Mouse (Mus musculus) lung, embryonic 16.5 days (tissue): ENCODE data around the gene Aldh1l1. TPM values are rescaled to one million over a fixed set of nuclear protein-coding genes. Genes with fewer than 3 reads are reported as not detected.

Source experiments
- ATAC-seq: fragments of 200-750 bp; cut with Nextera tagmentation; 2 replicates; pipeline ENCODE4 v1.8.0; 2017; ENCODE audit warnings: low read depth, mild to moderate bottlenecking, moderate library complexity
- H3K27ac ChIP-seq: fragments of 300-500 bp; sonication (generic); 2 replicates; pipeline ENCODE4 v1.5.1; 2014; ENCODE audit warnings: mild to moderate bottlenecking, control low read depth, low read length
- H3K27me3 ChIP-seq: fragments of 300-500 bp; sonication (generic); 2 replicates; pipeline ENCODE4 v1.6.1; 2014; ENCODE audit warnings: low read depth, low read length, mixed read lengths; ENCODE audit not compliant: control insufficient read depth, insufficient read depth
- H3K36me3 ChIP-seq: fragments of 300-500 bp; sonication (generic); 2 replicates; pipeline ENCODE4 v1.6.1; 2014; ENCODE audit warnings: low read length; ENCODE audit not compliant: control insufficient read depth, insufficient read depth
- H3K4me1 ChIP-seq: fragments of 300-500 bp; sonication (generic); replicated peaks from 2 replicates; pipeline ENCODE4 v1.6.1; 2014; ENCODE audit warnings: low read length, mixed read lengths; ENCODE audit not compliant: control insufficient read depth, insufficient read depth
- H3K4me2 ChIP-seq: fragments of 300-500 bp; sonication (generic); 2 replicates; pipeline ENCODE4 v1.6.1; 2014; ENCODE audit warnings: low read depth, low read length, control low read depth
- H3K4me3 ChIP-seq: fragments of 300-500 bp; sonication (generic); 2 replicates; pipeline ENCODE4 v1.5.1; 2014; ENCODE audit warnings: mild to moderate bottlenecking, low read length, control low read depth
- H3K9ac ChIP-seq: fragments of 300-500 bp; sonication (generic); 2 replicates; pipeline ENCODE4 v1.6.1; 2014; ENCODE audit warnings: low read length, control low read depth
- H3K9me3 ChIP-seq: fragments of 300-500 bp; sonication (generic); 2 replicates; pipeline ENCODE4 v1.6.1; 2016; ENCODE audit warnings: low read length; ENCODE audit not compliant: control insufficient read depth
- WGBS: fragments of 180-500 bp; shearing (Covaris S2); extraction: QIAGEN DNeasy Blood & Tissue Kit; methylation state at CpG from one replicate; pipeline ENCODE4 v1.1.7; 2014; 5-methylcytosine and 5-hydroxymethylcytosine counted together
- polyA plus RNA-seq: library from polyadenylated mRNA; unstranded; fragments of >200 nt; fragmentation: Nextera tagmentation; extraction: Ambion mirVana; gene quantifications from 2 replicates; pipeline ENCODE4 v1.2.1, GENCODE M21; 2015

Gene Aldh1l1
- polyA plus RNA-seq, 1 experiment from 2014 or later = 2.4 TPM

- 33% methylated on average over 3 of the region's 3 CpGs for WGBS
- Histone ChIP-seq H3K36me3 (no peaks in the 10 kb centered on the region), H3K9me3 (no peaks in the 10 kb centered on the region), H3K27ac (no peak overlapping the region), H3K9ac (no peak overlapping the region), H3K4me3 (no peak overlapping the region), H3K4me1 (no peaks in the 10 kb centered on the region), H3K27me3 (no peaks in the 10 kb centered on the region), H3K4me2 (no peak overlapping the region)
- peak; percentile 60; the same call in 1 of the 2 replicates for ATAC-seq
Measured at GRCm38 (mm10) chr6:90575261-90575715, 89.1 kb downstream of the Aldh1l1 start.

DNA sequence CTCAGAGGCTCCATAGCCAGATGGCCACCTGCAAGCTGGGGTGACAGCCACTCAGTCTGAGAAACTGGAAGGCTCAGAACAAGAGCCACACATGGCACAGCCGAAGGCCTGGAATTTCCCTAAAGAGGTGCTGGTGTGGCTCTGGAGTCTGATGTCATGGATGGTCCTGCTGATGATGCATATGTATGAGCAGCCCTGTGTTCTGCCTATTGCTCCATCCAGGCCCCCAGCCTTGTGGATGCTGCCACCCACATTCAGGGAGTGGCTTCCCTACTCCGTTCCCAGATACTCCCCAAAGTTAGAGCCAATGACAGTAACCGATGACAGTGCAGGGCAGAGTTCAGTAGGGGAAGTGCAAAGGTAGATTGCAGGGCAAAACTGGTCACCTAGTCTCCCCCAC is 91.9 kb downstream of the Aldh1l1 start:
- no peak overlapping the region for H3K9ac ChIP-seq
- WGBS = 52% methylated on average over 3 of the region's 3 CpGs
- H3K9me3 ChIP-seq = no peaks in the 10 kb centered on the region
- no peak for ATAC-seq
- H3K27ac ChIP-seq = no peak overlapping the region
- no peaks in the 10 kb centered on the region for H3K36me3 ChIP-seq
- H3K27me3 ChIP-seq = no peaks in the 10 kb centered on the region; the same call in 1 of the 2 replicates
- no peak overlapping the region for H3K4me2 ChIP-seq
- no peak overlapping the region for H3K4me3 ChIP-seq
- H3K4me1 ChIP-seq = no peaks in the 10 kb centered on the region

- Histone ChIP-seq H3K4me2 (no peak overlapping the region), H3K9me3 (no peaks in the 10 kb centered on the region), H3K9ac (no peak overlapping the region), H3K36me3 (no peaks in the 10 kb centered on the region), H3K27me3 (no peaks in the 10 kb centered on the region; the same call in 1 of the 2 replicates), H3K4me1 (no peaks in the 10 kb centered on the region), H3K27ac (no peak overlapping the region), H3K4me3 (no peak overlapping the region)
- 60% methylated on average over 2 of the region's 2 CpGs for WGBS
- no peak for ATAC-seq
Measured at GRCm38 (mm10) chr6:90582331-90582730, 96.1 kb downstream of the Aldh1l1 start.

GRCm38 (mm10) chr6:90588113-90588512 is 101.9 kb downstream of the Aldh1l1 start:
- H3K4me1 ChIP-seq = no peaks in the 10 kb centered on the region
- no peaks in the 10 kb centered on the region for H3K27me3 ChIP-seq
- no peaks in the 10 kb centered on the region for H3K36me3 ChIP-seq
- no peak overlapping the region for H3K4me2 ChIP-seq
- H3K9me3 ChIP-seq = no peaks in the 10 kb centered on the region
- H3K9ac ChIP-seq = no peak overlapping the region
- WGBS = 40% methylated on average over 5 of the region's 5 CpGs
- ATAC-seq = no peak
- H3K4me3 ChIP-seq = no peak overlapping the region
- no peak overlapping the region for H3K27ac ChIP-seq

- H3K27ac ChIP-seq = no peak overlapping the region
- H3K9me3 ChIP-seq = peaks cover 3% of the 10 kb centered on the region; the same call in 1 of the 2 replicates
- H3K4me2 ChIP-seq = no peak overlapping the region
- no peak overlapping the region for H3K9ac ChIP-seq
- H3K4me1 ChIP-seq = no peaks in the 10 kb centered on the region
- H3K27me3 ChIP-seq = no peaks in the 10 kb centered on the region
- H3K4me3 ChIP-seq = no peak overlapping the region
- no peak for ATAC-seq
- H3K36me3 ChIP-seq = no peaks in the 10 kb centered on the region
- WGBS = 74% methylated on average over 1 of the region's 1 CpGs
Measured at GRCm38 (mm10) chr6:90590707-90591106, 104.5 kb downstream of the Aldh1l1 start.

DNA sequence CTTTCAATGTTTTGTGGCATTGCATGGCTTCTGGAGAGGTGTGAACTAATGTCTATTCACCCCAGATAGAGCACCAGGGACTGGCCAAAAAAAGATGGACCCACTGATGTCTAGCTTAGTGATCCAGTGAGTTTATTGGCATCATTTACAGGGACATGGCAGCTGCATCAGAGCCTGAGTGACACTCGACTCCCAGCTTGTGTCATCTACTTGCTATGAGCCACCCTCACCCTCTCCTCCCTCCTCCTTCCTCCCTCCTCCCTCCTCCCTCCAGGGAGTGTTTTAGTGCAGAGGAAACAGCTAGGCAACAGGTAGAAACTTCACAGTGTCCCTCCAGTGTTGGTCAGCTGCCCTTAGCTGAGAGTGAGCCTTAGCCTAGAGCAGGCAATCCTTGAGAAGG is 108.7 kb downstream of the Aldh1l1 start:
- no peaks in the 10 kb centered on the region for H3K27me3 ChIP-seq
- no peak for ATAC-seq
- H3K27ac ChIP-seq = no peak overlapping the region
- no peak overlapping the region for H3K4me2 ChIP-seq
- no peak overlapping the region for H3K4me3 ChIP-seq
- H3K9me3 ChIP-seq = peaks cover 3% of the 10 kb centered on the region; the same call in 1 of the 2 replicates
- no peaks in the 10 kb centered on the region for H3K36me3 ChIP-seq
- H3K4me1 ChIP-seq = no peaks in the 10 kb centered on the region
- no peak overlapping the region for H3K9ac ChIP-seq
- 62% methylated on average over 1 of the region's 1 CpGs for WGBS

DNA sequence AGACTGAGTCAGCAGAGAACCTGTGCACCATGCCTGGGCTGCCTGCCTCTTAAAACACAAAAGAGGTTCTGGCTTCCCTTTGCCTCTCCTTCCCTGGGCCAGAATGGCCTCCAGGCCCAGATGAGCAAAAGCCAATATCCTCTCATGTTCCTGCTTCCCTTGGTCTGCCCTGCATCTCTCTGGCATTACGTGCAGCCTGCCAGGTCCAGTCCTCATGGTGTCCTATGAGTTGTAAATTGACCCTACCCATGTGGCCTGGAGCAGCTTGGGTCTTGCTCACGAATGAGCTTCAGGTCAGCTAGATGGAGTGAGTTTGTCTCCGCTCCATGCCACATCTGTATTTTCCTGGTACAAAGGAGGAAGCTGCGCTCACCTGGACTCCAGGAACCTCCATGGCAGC is 110.8 kb downstream of the Aldh1l1 start:
- no peaks in the 10 kb centered on the region for H3K4me1 ChIP-seq
- H3K36me3 ChIP-seq = no peaks in the 10 kb centered on the region
- no peak for ATAC-seq
- 86% methylated on average over 4 of the region's 4 CpGs for WGBS
- no peaks in the 10 kb centered on the region for H3K27me3 ChIP-seq
- no peak overlapping the region for H3K4me2 ChIP-seq
- no peak overlapping the region for H3K27ac ChIP-seq
- no peak overlapping the region for H3K9ac ChIP-seq
- H3K9me3 ChIP-seq = peaks cover 3% of the 10 kb centered on the region; the same call in 1 of the 2 replicates
- H3K4me3 ChIP-seq = no peak overlapping the region

DNA sequence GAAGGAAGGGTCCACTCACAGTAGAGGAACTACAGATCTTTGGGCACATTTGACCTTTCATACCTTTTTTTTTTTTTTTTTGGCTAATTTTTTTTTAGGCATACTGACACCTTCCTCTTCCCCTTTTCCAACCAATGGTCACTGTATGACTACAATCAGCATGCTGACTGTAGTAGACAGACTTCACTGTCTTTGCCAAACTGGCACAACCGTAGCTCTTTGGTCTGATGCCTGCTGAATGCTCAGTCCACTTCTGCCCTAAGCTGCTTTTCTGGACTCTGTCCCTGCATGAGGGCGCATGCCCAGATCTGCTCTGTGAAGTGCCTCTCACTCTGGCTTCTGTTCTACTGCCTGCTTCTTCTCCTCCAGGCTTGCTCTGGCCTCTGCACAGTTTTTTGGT is 111.4 kb downstream of the Aldh1l1 start:
- no peak overlapping the region for H3K4me2 ChIP-seq
- no peak overlapping the region for H3K27ac ChIP-seq
- H3K4me1 ChIP-seq = no peaks in the 10 kb centered on the region
- H3K9ac ChIP-seq = no peak overlapping the region
- no peak for ATAC-seq
- whole genome bisulfite sequencing = 70% methylated on average over 2 of the region's 2 CpGs
- H3K27me3 ChIP-seq = no peaks in the 10 kb centered on the region
- no peak overlapping the region for H3K4me3 ChIP-seq
- H3K9me3 ChIP-seq = peaks cover 3% of the 10 kb centered on the region; the same call in 1 of the 2 replicates
- no peaks in the 10 kb centered on the region for H3K36me3 ChIP-seq

DNA sequence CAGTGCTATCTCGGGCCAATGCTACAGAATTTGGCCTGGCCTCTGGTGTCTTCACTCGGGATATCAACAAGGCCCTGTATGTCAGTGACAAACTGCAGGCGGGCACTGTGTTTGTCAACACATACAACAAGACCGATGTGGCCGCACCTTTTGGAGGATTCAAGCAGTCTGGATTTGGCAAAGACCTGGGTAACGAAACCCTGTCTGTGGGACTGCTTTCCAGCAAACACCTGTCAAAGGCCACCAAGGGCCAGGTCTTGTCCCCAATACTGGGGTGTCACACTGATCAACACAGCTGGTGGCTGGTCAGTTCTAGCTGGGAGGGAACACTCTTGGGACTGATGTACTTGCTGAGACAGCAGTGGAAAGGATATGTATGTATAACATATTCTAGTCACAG is 112.0 kb downstream of the Aldh1l1 start:
- no peak overlapping the region for H3K4me2 ChIP-seq
- no peak for ATAC-seq
- H3K4me1 ChIP-seq = no peaks in the 10 kb centered on the region
- H3K9me3 ChIP-seq = peaks cover 3% of the 10 kb centered on the region; the same call in 1 of the 2 replicates
- 78% methylated on average over 6 of the region's 6 CpGs for WGBS
- no peak overlapping the region for H3K4me3 ChIP-seq
- H3K9ac ChIP-seq = no peak overlapping the region
- no peaks in the 10 kb centered on the region for H3K36me3 ChIP-seq
- no peak overlapping the region for H3K27ac ChIP-seq
- H3K27me3 ChIP-seq = no peaks in the 10 kb centered on the region

- Histone ChIP-seq H3K4me3 (no peak overlapping the region), H3K4me2 (no peak overlapping the region), H3K36me3 (no peaks in the 10 kb centered on the region), H3K9me3 (peaks cover 3% of the 10 kb centered on the region; the same call in 1 of the 2 replicates), H3K27me3 (no peaks in the 10 kb centered on the region), H3K9ac (no peak overlapping the region), H3K27ac (no peak overlapping the region), H3K4me1 (no peaks in the 10 kb centered on the region; the same call in 1 of the 2 replicates)
- 60% methylated on average over 4 of the region's 4 CpGs for WGBS
- no peak for ATAC-seq
Measured at GRCm38 (mm10) chr6:90600351-90600750, 114.1 kb downstream of the Aldh1l1 start.
